Mouse (Mus musculus) urinary bladder, adult 2 months (tissue): Measurements from ENCODE around the gene Cldn17. TPM values are rescaled to one million over a fixed set of nuclear protein-coding genes. Genes with fewer than 3 reads are reported as not detected.

ENCODE experiments used
- DNase-seq: peaks from one replicate; pipeline ENCODE4 v3.0.0; 2022; ENCODE audit warnings: low spot score
- polyA plus RNA-seq: library from polyadenylated mRNA; depleted of rRNA; stranded (reverse); fragments of >200 nt; gene quantifications from 2 replicates; pipeline ENCODE4 v1.2.3, GENCODE M21; 2012; rRNA removed

Cldn17 gene
- polyA plus RNA-seq: not detected in 2 replicates

DNA sequence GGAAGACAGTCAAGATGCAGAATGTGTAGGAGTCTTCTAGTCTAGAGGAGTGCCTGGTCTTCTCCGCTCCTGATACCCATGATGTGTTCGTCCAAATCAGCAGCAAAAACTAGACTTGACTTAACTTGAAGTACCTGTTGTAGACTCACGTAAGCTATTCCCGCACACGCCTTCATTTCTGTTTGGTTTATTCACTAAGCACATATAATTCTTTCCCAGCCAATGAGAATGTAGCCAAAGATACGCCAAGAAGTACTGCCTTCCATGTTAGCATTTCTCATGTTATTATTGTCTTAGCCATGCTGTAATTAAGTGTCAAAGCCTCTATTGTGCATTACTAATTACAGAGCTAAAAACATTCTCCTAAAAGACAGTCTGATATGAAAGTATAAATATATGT, at the start of gene Cldn17:
TSS of gene Cldn17 (minus strand) at position 101 of the 400 bp plus-strand sequence.
- no peak for DNase-seq

DNA sequence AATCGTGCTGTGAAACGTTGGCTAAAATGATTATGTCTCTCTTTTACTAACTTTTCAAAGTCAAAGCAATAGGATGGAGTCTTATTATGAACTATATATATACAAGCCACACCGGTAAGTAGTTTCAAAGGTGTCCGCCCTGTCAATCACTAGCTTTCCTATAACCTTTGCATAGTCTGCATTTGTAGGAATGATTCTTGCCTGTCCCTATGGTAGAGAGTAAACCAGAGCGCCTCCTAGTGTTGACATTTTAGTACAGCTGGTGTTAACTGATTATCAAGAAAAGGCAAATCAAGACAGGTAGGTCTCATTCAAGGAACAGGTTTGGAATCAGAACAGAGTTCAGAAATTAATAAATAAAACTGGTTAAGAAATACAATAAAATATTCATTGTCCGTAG, 35.7 kb upstream of the Cldn17 start:
- DNase-seq: no peak

DNA sequence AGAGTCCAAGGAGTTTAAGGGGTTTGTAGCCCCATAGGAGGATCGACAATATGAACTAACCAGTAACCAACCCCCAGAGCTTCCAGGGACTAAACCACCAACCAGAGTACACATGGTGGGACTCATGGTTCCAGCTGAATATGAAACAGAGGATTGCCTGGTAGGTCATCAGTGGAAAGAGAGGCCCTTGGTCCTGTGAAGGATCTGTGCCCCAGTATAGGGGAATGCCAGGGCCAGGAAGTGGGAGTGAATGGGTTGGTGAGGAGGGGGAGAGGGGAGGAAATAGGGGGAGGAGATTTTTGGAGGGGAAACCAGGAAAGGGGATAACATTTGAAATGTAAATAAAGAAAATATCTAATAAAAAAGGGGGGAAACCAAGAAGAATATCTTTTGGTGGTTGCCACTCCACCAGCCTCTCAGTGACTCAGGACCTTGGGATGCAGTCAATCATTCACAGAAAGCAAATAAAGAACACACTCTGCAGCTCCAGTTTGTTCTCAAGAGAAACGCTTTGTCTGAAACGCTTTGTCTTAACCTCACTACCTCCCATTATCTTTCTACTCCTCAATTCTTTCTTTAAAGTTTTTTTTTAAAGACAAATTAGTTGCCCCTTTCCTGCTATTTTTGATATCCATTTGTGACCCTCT, 33.2 kb upstream of the Cldn17 start:
- DNase-seq: no peak

DNA sequence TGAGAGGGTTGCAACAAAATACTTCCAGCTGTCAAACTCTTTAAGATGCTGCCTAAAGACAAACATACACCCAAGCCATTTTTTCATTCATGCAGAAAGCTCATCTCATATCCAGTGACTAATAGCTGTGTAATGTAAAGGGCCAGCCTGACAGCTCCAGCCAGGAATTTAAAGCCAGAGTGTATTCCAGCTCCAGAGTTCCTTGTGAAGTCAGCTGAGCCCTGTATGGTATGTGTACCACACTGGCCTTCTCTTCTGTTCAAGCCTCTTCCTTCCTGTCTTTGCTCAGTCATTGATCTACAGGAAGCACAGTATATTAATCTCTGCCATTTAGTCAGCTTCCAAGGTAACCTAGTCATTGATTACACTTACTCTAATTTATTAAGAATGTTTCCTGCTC, 4.6 kb upstream of the Cldn17 start:
- no peak for DNase-seq

DNA sequence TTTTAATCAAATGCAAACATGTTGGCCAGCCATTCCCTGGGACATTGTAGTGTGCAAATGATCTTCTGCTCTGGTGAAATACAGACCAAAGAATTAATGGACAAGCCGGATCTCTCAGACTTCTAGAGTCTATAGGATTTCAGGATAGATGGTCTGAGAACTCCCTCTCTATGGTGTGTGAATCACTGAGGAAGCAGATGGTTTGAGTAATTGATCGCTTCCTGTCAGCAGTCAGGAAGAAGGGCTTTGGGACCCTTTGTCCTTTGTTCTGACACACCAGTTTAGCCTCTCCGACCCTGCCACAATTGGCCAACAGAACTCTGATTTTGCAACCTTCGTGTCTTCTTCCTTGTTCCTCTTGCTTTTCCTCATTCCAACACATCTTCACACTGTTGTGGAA, 1.4 kb upstream of the Cldn17 start:
- no peak for DNase-seq

DNA sequence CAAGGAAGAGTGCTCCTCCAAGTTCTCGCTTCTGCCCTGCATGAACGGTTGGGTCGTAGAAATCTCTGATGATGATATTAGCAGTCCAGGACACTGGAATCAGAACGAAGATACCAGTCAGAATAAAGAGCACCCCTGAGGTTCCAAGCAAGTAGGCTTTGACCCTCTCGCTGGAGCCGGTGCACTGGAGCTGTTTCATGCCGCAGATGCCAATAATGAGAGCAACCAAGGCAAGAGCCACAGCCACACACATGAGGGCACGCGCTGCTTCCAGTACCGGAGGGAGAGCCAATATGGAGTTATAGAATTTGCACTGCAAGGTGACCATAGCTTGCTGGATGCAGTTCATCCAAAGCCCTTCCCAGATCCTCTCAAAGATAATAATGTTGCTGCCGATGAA, 440 bp downstream of the Cldn17 start:
- DNase-seq: no peak

DNA sequence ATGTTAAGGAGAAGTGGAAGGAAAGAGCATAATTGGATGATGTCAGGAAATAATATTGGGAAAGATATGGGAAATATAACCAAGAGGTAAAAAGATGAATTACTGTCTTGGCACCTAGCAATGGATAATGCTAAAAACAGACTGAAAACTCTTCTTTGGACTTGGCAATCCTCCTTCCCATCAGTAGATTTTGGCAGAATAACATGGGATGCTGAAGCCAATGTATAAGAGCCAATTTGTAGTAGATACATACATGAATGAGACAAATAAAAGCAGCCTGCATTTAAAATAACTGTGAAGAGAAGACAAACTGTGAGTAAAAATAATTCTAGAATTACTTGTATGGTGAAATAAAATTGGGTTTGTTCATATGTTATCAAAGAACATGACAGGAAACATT, 18.7 kb downstream of the Cldn17 start:
- DNase-seq: no peak

DNA sequence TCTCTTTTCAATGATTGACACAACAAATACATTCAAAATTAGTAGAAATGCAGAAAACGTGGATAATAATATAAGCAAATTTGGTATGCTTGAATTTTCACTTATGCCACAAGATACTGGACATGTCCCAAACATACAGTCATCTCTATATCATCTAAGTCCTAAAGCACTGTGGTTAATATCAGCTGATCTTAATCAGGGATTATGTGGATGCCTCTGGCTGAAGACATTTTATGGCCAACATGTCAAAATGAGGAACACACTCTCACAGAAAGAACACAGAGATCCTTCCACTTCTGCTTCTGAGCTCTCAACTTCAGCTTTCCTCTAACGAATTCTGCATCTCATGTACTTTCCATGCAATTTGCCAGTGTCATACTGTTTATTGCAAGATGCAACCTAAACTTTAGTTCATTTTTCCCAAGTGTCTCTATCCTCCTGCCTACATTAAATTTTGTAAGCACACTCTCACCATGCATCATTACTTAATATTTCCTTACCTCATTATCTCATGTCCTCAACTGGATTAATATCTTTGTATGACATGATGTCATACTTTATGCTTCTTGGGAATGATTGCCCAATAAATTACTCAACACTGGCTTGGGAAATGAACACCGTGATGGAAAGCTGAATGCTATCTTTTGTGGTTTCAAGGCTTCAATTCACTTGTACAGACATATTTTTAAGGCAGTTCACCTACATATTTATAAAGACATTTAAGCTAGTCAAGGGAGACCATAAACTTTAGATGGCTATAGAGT, 26.6 kb downstream of the Cldn17 start:
- no peak for DNase-seq

DNA sequence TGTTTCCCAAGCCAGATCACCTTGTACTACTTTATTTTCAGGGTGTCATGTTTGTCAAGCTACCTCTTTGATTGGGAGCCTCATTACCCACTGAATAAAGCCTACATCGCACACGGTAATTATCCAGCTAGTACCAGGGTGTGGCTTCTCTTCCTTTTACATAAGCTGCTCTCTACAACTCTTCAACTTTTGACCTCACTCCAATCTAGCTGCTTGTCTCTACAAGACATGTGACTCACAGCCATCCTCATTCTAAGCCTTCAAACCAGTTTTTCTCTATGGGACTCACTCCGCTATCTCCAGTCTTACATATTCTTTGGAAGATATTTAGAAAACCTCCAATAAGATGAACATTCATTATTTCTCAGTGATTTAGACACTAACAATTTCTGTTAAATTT, 43.5 kb downstream of the Cldn17 start:
- DNase-seq: no peak

Other genes with a start within 250 kb of the Cldn17 start
- 1.2 and 1.8 TPM in 2 replicates for gene Grik1, start 216.7 kb downstream of the Cldn17 start, polyA plus RNA-seq
- gene Cldn8, start 56.2 kb upstream of the Cldn17 start, polyA plus RNA-seq: 61.8 and 94.6 TPM in 2 replicates
- gene Krtap24-1, start 105.3 kb upstream of the Cldn17 start, polyA plus RNA-seq: not detected in 2 replicates
- not detected in 2 replicates for gene 2310079G19Rik, start 120.7 kb upstream of the Cldn17 start, polyA plus RNA-seq
- gene Krtap26-1, start 140.8 kb upstream of the Cldn17 start, polyA plus RNA-seq: not detected in 2 replicates
- not detected in 2 replicates for gene Krtap27-1, start 164.7 kb upstream of the Cldn17 start, polyA plus RNA-seq
- gene 2310061N02Rik, start 201.0 kb upstream of the Cldn17 start, polyA plus RNA-seq: not detected in 2 replicates
- not detected in 2 replicates for gene Krtap13-1, start 221.9 kb upstream of the Cldn17 start, polyA plus RNA-seq
- not detected in 2 replicates for gene Krtap13, start 244.7 kb upstream of the Cldn17 start, polyA plus RNA-seq